Mouse (Mus musculus) megakaryocyte-erythroid progenitor cell, adult 5-6 weeks (primary cell): Measurements from ENCODE around the gene Eef1g. TPM values are rescaled to one million over a fixed set of nuclear protein-coding genes. Genes with fewer than 3 reads are reported as not detected.

Source experiments
- ATAC-seq: replicated peaks from 2 replicates; pipeline ENCODE4 v1.8.0; 2016; ENCODE audit warnings: mild to moderate bottlenecking, inconsistent platforms; ENCODE audit not compliant: severe bottlenecking, poor library complexity, low FRiP score, low TSS enrichment
- total RNA-seq, 2 experiments: library from RNA; stranded (forward) in 1 of 2; stranded (reverse) in 1 of 2; fragments of 200-1000, 215-1000 nt in 1 of 2; fragments of >200 nt in 1 of 2; fragmentation: Nextera tagmentation in 1 of 2; gene quantifications; 2 replicates each; pipeline ENCODE4 v1.2.3; 2014 to 2017

The Eef1g gene
- total RNA-seq, 2 experiments from 2014 or later = 982 to 1,323 TPM

- no peak for ATAC-seq
These were observed 14.8 kb downstream of the Eef1g start for GRCm38 (mm10) chr19:8981450-8982168.

DNA sequence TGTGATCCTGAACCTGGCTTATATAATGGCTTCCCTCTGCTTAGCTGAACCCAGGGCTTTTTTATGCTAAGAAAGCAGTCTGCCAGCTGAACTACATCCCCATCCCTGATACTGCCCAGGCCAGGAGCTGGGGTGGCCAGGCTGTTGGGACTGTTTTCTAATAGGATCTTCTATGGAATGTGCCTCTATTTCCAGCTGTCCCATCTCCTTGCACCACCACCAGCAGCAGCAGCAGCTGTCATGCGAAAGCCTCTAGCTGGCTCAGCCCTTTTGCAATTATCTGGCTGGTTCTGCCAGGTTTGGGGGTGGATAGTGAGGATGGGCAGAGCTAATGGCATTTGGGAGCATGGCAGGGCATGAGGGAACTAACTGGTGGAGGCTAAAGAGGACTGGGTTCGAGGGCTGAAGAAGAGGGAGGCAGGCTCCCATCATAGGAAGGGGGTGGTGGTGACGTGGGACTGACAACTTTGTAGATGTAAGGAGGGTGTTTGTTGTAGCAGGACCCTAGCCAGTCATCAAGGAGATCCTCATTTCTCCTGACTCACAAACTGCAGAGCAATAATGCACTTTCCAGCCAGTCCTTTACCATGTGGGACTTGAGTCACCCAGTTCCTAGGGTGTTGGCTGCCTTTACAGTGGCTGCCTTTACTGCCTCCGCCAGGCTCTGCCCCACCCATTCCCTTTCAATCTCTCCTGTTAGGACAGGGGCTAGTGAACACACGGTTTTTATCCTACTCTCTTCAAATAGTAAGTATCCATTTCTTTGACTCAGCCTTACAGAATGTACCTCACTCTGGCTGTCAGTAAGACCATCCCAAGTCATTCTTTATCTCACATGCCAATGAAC, 15.7 kb downstream of the Eef1g start:
- 0 out of 2 replicates have a peak, but pooled peaks have one; percentile 18 for ATAC-seq

- 0 out of 2 replicates have a peak, but pooled peaks have one; percentile 16 for ATAC-seq
These were observed 16.4 kb downstream of the Eef1g start for GRCm38 (mm10) chr19:8983150-8983650.

DNA sequence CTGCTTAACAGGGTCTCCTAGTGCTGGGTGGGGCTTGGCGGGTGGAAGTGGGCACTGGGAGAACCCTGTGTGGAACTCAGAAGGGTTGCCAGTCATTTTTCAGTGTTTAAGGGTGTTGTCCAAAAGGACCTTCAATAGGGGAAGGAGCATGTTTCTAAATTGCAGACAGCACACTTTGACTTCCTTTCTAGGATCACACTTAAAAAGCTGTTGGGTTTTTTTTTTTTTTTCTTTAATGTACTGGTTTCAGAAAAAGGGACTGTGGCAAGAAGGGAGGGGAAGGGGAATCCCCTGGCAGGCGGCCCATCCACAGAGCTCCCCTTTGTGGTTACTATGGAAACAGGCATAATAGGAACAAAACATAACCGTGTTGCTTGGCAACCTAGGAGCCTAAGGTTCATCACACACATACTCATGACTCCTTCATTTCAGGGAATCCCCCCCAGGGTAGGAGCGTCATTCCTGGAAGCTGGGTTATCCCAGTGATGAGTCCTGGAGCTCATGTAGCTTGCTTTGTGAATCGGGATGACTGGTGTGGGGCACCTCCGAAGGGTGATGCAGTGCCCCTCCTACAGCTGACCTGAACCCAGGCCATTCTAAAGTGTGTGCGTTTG, 17.5 kb downstream of the Eef1g start:
- 0 out of 2 replicates have a peak, but pooled peaks have one; percentile 19 for ATAC-seq

DNA sequence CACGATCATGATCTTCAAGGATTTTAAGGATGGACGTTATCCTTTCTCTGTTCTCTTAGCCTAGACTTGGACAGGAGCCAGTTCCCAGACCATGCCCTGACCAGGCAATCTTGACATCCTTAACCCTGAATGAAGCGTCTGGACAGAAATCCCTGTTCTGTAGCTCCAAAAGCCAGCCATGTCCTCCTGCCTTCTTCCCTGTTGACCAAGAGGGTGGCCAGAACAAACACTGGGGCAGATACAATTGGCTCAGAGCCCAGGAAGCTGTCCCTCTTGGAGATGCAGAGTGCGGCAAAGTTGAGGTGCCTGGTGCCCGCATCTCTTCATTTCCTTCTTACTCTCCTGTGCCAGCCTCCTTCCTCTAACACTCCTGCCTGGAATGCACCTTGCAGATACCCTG, 19.1 kb downstream of the Eef1g start:
- no peak for ATAC-seq

DNA sequence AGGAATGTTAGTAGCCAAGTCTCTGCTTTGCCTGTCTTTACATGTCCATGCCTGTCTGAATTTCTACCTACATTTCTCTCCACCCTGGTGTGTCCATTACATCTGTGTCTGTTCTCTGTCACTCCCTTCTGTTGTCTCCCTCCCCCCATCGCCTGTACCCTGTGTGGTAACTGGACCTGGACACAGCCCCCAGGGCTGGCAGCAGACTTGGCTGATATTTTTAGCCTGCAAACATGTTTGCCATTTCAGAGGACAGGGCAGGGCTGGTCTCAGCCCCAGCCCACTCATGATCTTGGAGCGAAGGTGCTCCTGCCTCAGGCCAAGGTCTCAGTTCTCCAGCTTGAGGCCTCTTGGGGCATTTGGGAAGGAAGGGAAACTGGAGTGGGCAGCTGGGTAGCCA, 21.0 kb downstream of the Eef1g start:
- no peak for ATAC-seq

- ATAC-seq = no peak
These were observed 21.7 kb downstream of the Eef1g start for GRCm38 (mm10) chr19:8988346-8989065.

GRCm38 (mm10) chr19:8989066-8989566, 22.3 kb downstream of the Eef1g start, which contains the start of gene Ahnak:
Gene Ahnak, plus strand, starts transcription at chr19:8989284.
- peak; percentile 23; the same call in 1 of the 2 replicates for ATAC-seq

DNA sequence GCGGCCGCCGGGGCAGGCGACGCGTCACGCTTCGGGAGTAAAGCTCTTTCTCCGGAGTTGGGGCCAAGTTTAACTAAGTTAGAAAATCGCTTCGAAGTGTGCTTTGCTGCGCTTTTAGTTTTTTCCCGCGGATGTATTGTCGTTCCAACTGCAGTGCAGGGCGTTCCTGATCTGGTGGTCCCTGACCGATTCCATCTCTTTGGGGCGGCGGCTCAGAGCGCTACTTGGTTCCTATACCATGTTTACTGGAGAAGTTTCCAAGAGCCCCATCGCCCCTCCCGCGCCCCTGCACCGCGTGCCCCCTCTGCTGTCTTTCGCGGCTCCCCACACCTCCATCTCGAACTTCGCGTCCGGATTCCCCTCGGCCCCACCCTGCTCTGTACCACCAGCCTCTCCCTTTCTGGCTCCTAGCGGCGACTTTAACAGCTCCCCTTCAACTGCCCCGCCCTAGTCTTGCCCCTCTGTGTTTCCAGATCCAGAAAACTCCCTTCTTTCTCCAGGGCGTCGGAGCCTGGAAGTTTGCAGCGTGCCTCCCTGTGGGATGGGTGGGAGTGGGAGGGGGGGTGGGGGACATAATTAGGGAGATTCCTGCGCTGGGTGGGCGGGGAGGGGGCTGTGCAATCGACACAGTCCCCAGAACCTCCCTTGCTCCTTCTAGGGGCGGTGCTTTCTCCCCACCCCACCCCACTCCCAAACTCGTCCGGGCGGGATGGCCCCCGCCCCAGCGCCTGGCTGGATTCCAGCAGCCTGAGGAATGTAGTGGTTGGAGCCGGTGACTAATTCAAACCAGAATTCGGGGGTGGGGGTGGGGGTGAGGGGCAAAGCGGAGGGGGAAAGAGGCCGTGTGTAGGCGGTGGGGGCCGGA, 23.0 kb downstream of the Eef1g start:
- no peak for ATAC-seq

DNA sequence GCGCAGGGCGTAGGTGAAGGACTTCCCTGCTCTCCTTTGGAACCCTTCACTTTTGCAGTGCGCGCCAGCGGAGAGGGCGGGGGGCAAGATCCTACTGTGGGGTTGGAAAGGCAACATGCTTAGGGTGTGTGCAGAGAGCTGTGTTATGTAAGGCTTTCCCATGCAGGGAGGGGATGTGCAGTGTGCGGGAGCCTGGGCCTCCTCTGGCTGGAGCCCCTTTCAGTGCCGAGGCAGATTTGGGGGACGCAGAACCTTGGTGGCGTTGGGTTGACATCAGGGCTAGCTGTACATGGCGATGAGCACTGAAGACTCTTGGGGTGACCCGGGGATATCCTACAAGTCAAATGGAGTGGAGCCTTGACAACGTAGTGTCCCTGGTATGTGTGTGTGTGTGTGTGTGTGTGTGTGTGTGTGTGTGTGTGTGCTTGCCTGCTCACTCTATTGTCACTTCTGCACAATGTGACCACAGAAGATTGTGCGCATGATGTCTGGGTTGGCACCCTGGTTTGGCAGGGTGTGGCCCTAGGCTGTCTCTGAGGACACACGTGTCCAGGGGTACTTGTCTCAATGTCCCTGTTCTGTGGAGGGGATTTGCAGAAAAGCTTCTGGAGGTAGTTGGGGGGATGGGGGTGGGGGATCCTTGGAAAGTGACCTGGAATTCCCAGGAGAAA, 23.7 kb downstream of the Eef1g start:
- ATAC-seq = no peak

GRCm38 (mm10) chr19:8991245-8991870, 24.5 kb downstream of the Eef1g start:
- no peak for ATAC-seq

- no peak for ATAC-seq
These were observed 25.3 kb downstream of the Eef1g start for GRCm38 (mm10) chr19:8991871-8992735.

GRCm38 (mm10) chr19:8992769-8993624, 26.2 kb downstream of the Eef1g start:
- peak; percentile 71 for ATAC-seq

DNA sequence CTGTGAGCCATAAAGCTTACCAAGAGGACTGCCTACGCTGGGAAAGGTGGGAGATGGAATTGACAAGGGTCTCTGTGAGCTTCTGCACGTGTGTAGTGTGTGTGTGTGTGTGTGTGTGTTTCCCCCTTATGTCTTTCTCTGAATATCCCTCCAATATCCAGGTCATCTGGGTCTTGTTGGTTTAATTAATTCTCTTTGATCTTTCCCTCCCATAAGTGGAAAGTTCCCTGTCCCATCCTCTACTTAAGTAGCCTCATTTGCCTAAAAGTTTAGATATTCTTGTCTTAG, 26.7 kb downstream of the Eef1g start:
- ATAC-seq = no peak

DNA sequence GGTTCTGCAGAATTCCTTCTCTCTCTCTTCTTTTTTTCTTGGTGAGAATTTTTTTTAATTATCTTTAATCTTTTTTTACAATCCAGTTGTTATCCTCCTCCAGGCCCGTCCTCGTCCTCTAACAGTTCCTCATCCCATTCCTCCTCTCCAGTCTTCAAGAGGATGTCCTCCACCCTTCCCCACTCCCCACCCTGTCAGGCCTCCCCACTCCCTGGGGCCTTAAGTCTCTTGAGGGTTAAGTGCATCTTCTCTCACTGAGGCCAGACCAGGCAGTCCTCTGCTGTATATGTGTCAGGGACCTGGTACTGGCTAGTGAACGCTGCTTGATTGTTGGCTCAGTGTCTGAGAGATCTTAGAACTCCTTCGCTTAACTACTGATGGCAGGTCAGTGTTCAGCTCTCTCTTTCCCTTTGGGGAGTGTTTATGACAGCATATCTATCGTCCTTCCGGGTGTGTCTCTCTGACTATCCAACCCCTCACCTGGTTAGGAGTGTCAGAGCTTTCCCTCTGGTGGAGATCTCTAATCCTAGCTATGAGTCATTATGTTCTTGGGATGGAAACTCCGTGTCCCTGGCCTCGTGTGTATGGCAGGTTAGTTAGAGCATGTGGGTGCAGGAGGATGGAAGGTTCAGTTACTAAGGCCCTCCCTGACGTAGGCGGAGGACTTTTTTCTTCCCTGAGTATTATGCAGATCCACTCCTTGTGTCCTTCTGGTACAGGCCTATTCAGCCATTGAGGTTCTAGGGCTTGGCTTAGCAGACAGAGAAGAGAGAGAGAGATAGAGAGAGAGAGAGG, 28.2 kb downstream of the Eef1g start:
- ATAC-seq = no peak
